Mouse (Mus musculus) adrenal gland, postnatal 10 days (tissue): ENCODE results near the gene Atp2a3. TPM values are rescaled to one million over a fixed set of nuclear protein-coding genes. Genes with fewer than 3 reads are reported as not detected.

Source experiments
- DNase-seq: peaks from one replicate; pipeline ENCODE4 v3.0.0; 2021; ENCODE audit warnings: mixed read lengths
- long read RNA-seq, 2 experiments: library from polyadenylated mRNA; stranded (forward); transcript quantifications; one replicate each; pipeline ENCODE4 v2.0.0; 2021
- total RNA-seq, 2 experiments: library from RNA; stranded (reverse); gene quantifications; 2 replicates each; pipeline ENCODE4 v1.2.3; 2021

Gene Atp2a3
- 10 to 100 TPM; 20.1 to 26.6 TPM for total RNA-seq
- long read RNA-seq, experiment 1, partial matches to known transcripts, result 5 of 5 reads
- long read RNA-seq, experiment 1, other reads (novel, unspliced or antisense), result 0 of 5 reads
- long read RNA-seq, experiment 2, partial matches to known transcripts, result 2 of 5 reads
- long read RNA-seq, experiment 2, other reads (novel, unspliced or antisense), result 3 of 5 reads

GRCm38 (mm10) chr11:72961072-72961980 is at the start of gene Atp2a3:
Atp2a3 (plus strand) TSS chr11:72961169.
- DNase-seq, result peak; percentile 61

GRCm38 (mm10) chr11:72917299-72917996 is 43.5 kb upstream of the Atp2a3 start:
- no peak for DNase-seq

- no peak for DNase-seq
These were observed 37.9 kb upstream of the Atp2a3 start for GRCm38 (mm10) chr11:72923116-72923515.

- no peak for DNase-seq
These were observed 36.5 kb upstream of the Atp2a3 start for GRCm38 (mm10) chr11:72924458-72924857.

- no peak for DNase-seq
These were observed 35.9 kb upstream of the Atp2a3 start for GRCm38 (mm10) chr11:72925067-72925466.

- peak; percentile 75 for DNase-seq
These were observed 34.6 kb upstream of the Atp2a3 start for GRCm38 (mm10) chr11:72926226-72926890.

- no peak for DNase-seq
These were observed 32.5 kb upstream of the Atp2a3 start for GRCm38 (mm10) chr11:72928516-72928915.

GRCm38 (mm10) chr11:72940208-72941143 is 20.5 kb upstream of the Atp2a3 start:
- DNase-seq, result peak; percentile 57

- DNase-seq, result no peak
These were observed 15.8 kb upstream of the Atp2a3 start for GRCm38 (mm10) chr11:72944996-72945793.

- DNase-seq, result no peak
These were observed 15.0 kb upstream of the Atp2a3 start for GRCm38 (mm10) chr11:72945875-72946559.

GRCm38 (mm10) chr11:72946560-72947119 is 14.3 kb upstream of the Atp2a3 start:
- DNase-seq, result no peak

GRCm38 (mm10) chr11:72947840-72948239 is 13.1 kb upstream of the Atp2a3 start:
- no peak for DNase-seq

GRCm38 (mm10) chr11:72948254-72948653 is 12.7 kb upstream of the Atp2a3 start:
- DNase-seq, result no peak

GRCm38 (mm10) chr11:72951137-72952000 is 9.6 kb upstream of the Atp2a3 start:
- peak; percentile 62 for DNase-seq

GRCm38 (mm10) chr11:72952226-72952625 is 8.7 kb upstream of the Atp2a3 start:
- DNase-seq, result no peak

GRCm38 (mm10) chr11:72952697-72953096 is 8.3 kb upstream of the Atp2a3 start:
- DNase-seq, result no peak

- no peak for DNase-seq
These were observed 7.9 kb upstream of the Atp2a3 start for GRCm38 (mm10) chr11:72953116-72953439.

GRCm38 (mm10) chr11:72953440-72954151 is 7.4 kb upstream of the Atp2a3 start:
- DNase-seq, result peak; percentile 86
